ENCODE assay signal across 19 mouse cellular contexts in the genomic region with DNA sequence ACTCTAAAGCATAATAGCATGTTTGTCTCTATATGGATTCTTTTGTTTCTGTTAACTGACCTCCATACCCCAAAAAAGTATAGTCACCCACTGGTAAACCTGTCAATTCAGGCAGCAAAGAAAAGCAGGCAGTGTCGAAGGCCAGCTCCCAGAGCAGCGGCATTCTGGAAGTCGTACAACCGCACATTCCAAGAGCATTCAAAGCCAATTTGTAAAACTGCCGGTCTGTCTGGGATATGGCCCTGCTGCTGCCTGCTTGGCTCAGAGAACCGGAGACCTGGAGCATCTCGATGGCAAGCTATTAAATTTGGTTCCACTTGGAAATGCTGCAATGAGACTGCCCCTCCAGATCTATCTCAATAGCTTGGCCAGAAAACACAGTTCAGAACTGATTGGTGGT.
DNase-seq lines count a peak whose midpoint lies in the region; ATAC-seq lines count a peak whose summit lies in the region.
"Had no signal": no experiment of that assay in that cellular context is flagged by ENCODE, and none has a peak within 500 bp of the region (broad histone marks: within the 10 kb centered on the region; RNA-seq: fewer than 3 reads in every experiment).

No protein-coding gene starts in this region.

- H3K4me3 ChIP-seq in hindbrain, embryonic 14.5 days (replicated peaks; ENCODE audit: low read length) = no peak overlapping the region
- no peak overlapping the region for H3K4me3 ChIP-seq in hindbrain, embryonic 12.5 days
- no peak overlapping the region for H3K4me3 ChIP-seq in lung, embryonic 16.5 days (ENCODE audit: low read length)
- no peak overlapping the region for H3K4me3 ChIP-seq in neural tube, embryonic 15.5 days (replicated peaks)
- H3K4me3 ChIP-seq: embryonic facial prominence, embryonic 13.5 days; heart, embryonic 15.5 days; hindbrain, embryonic 15.5 days; midbrain, embryonic 12.5 days; myocyte had no signal

- H3K9me3 ChIP-seq in hindbrain, embryonic 14.5 days (ENCODE audit: control insufficient read depth, low read length) = no peaks in the 10 kb centered on the region
- no peaks in the 10 kb centered on the region for H3K9me3 ChIP-seq in hindbrain, embryonic 12.5 days (replicated peaks)
- H3K9me3 ChIP-seq in lung, embryonic 16.5 days (ENCODE audit: control insufficient read depth, low read length) = no peaks in the 10 kb centered on the region
- H3K9me3 ChIP-seq in neural tube, embryonic 15.5 days (replicated peaks) = no peaks in the 10 kb centered on the region
- H3K9me3 ChIP-seq: embryonic facial prominence, embryonic 13.5 days; heart, embryonic 15.5 days; hindbrain, embryonic 15.5 days; midbrain, embryonic 12.5 days had no signal

- no peak overlapping the region for H3K4me2 ChIP-seq in hindbrain, embryonic 14.5 days (replicated peaks)
- no peak overlapping the region for H3K4me2 ChIP-seq in hindbrain, embryonic 12.5 days (replicated peaks)
- H3K4me2 ChIP-seq in lung, embryonic 16.5 days (ENCODE audit: low read depth, low read length) = no peak overlapping the region
- H3K4me2 ChIP-seq in neural tube, embryonic 15.5 days = no peak overlapping the region
- H3K4me2 ChIP-seq: embryonic facial prominence, embryonic 13.5 days; heart, embryonic 15.5 days; hindbrain, embryonic 15.5 days; midbrain, embryonic 12.5 days had no signal

- H3K4me1 ChIP-seq in hindbrain, embryonic 14.5 days (replicated peaks; ENCODE audit: control insufficient read depth, insufficient read depth, low read length) = no peaks in the 10 kb centered on the region
- no peaks in the 10 kb centered on the region for H3K4me1 ChIP-seq in hindbrain, embryonic 12.5 days
- peaks cover 6% of the 10 kb centered on the region; the same call in 1 of the 2 replicates for H3K4me1 ChIP-seq in lung, embryonic 16.5 days (replicated peaks; ENCODE audit: control insufficient read depth, insufficient read depth, low read length)
- H3K4me1 ChIP-seq in neural tube, embryonic 15.5 days = no peaks in the 10 kb centered on the region
- H3K4me1 ChIP-seq: embryonic facial prominence, embryonic 13.5 days; heart, embryonic 15.5 days; hindbrain, embryonic 15.5 days; midbrain, embryonic 12.5 days had no signal

- H3K9ac ChIP-seq in hindbrain, embryonic 14.5 days = no peak overlapping the region
- H3K9ac ChIP-seq in hindbrain, embryonic 12.5 days = no peak overlapping the region
- no peak overlapping the region for H3K9ac ChIP-seq in lung, embryonic 16.5 days (ENCODE audit: low read length)
- H3K9ac ChIP-seq in neural tube, embryonic 15.5 days (replicated peaks) = no peak overlapping the region
- H3K9ac ChIP-seq: embryonic facial prominence, embryonic 13.5 days; heart, embryonic 15.5 days; hindbrain, embryonic 15.5 days; midbrain, embryonic 12.5 days had no signal

- ATAC-seq in hindbrain, embryonic 14.5 days (ENCODE audit: low FRiP score) = no peak
- no peak for ATAC-seq in hindbrain, embryonic 12.5 days (ENCODE audit: low FRiP score)
- peak; percentile 87 for ATAC-seq in lung, embryonic 16.5 days (ENCODE audit: low read depth)
- ATAC-seq in neural tube, embryonic 15.5 days (ENCODE audit: low FRiP score) = no peak

- H3K36me3 ChIP-seq in hindbrain, embryonic 14.5 days (replicated peaks; ENCODE audit: control insufficient read depth, insufficient read depth) = no peaks in the 10 kb centered on the region
- H3K36me3 ChIP-seq in hindbrain, embryonic 12.5 days = no peaks in the 10 kb centered on the region
- H3K36me3 ChIP-seq in lung, embryonic 16.5 days (ENCODE audit: control insufficient read depth, insufficient read depth, low read length) = no peaks in the 10 kb centered on the region
- H3K36me3 ChIP-seq in neural tube, embryonic 15.5 days = no peaks in the 10 kb centered on the region
- H3K36me3 ChIP-seq: embryonic facial prominence, embryonic 13.5 days; heart, embryonic 15.5 days; hindbrain, embryonic 15.5 days; midbrain, embryonic 12.5 days had no signal

- no peak overlapping the region for H3K27ac ChIP-seq in hindbrain, embryonic 14.5 days
- no peak overlapping the region for H3K27ac ChIP-seq in hindbrain, embryonic 12.5 days
- peak overlapping the region; percentile 12; the same call in 1 of the 2 replicates for H3K27ac ChIP-seq in lung, embryonic 16.5 days (ENCODE audit: low read length)
- H3K27ac ChIP-seq in neural tube, embryonic 15.5 days (replicated peaks) = no peak overlapping the region
- H3K27ac ChIP-seq: embryonic facial prominence, embryonic 13.5 days; heart, embryonic 15.5 days; hindbrain, embryonic 15.5 days; macrophage; midbrain, embryonic 12.5 days had no signal

- peak; percentile 68 to 72 for DNase-seq in cerebellum, postnatal 14 days
- DNase-seq in cerebellum, adult 11 months = no peak
- peak; percentile 25 for DNase-seq in hindbrain, embryonic 14.5 days (ENCODE audit: low spot score)
- DNase-seq in Muller cell, postnatal 12 days (ENCODE audit: inconsistent ontology term) = peak; percentile 71
- DNase-seq in adrenal gland, postnatal 4 days (ENCODE audit: low spot score in 2 of 2) = no peak
- DNase-seq: adrenal gland, adult 2 months; heart, adult 11 months; kidney, adult 11 months; liver; thymus, adult 18-20 months had no signal

- 72% methylated on average over 7 of the region's 7 CpGs for WGBS in hindbrain, embryonic 14.5 days
- WGBS in hindbrain, embryonic 12.5 days = 65% methylated on average over 7 of the region's 7 CpGs
- 48% methylated on average over 7 of the region's 7 CpGs for WGBS in lung, embryonic 16.5 days
- 65% methylated on average over 7 of the region's 7 CpGs for WGBS in neural tube, embryonic 15.5 days

- H3K27me3 ChIP-seq in hindbrain, embryonic 14.5 days (ENCODE audit: control insufficient read depth, insufficient read depth, low read length) = no peaks in the 10 kb centered on the region
- H3K27me3 ChIP-seq in hindbrain, embryonic 12.5 days = no peaks in the 10 kb centered on the region
- H3K27me3 ChIP-seq in lung, embryonic 16.5 days (ENCODE audit: control insufficient read depth, insufficient read depth, low read depth, low read length) = no peaks in the 10 kb centered on the region
- no peaks in the 10 kb centered on the region for H3K27me3 ChIP-seq in neural tube, embryonic 15.5 days (replicated peaks)
- H3K27me3 ChIP-seq: embryonic facial prominence, embryonic 13.5 days; heart, embryonic 15.5 days; hindbrain, embryonic 15.5 days; midbrain, embryonic 12.5 days had no signal

Comparison
In these comparisons a context has a peak if more than half of its experiments do, and no peak if none do; other contexts are left out.
1. DNase-seq: peak in cerebellum, postnatal 14 days (2 of 2), hindbrain, embryonic 14.5 days (single experiment) and Muller cell, postnatal 12 days (single experiment); none in cerebellum, adult 11 months (single experiment) and adrenal gland, postnatal 4 days (0 of 2).